Mouse (Mus musculus): ENCODE data around the gene Zfp945.
"Not testable (repeated sequence)": the region's sequence is repeated elsewhere in the genome, so short reads cannot be mapped to it uniquely, and the experiment has no call there.

Gene Zfp945

DNA sequence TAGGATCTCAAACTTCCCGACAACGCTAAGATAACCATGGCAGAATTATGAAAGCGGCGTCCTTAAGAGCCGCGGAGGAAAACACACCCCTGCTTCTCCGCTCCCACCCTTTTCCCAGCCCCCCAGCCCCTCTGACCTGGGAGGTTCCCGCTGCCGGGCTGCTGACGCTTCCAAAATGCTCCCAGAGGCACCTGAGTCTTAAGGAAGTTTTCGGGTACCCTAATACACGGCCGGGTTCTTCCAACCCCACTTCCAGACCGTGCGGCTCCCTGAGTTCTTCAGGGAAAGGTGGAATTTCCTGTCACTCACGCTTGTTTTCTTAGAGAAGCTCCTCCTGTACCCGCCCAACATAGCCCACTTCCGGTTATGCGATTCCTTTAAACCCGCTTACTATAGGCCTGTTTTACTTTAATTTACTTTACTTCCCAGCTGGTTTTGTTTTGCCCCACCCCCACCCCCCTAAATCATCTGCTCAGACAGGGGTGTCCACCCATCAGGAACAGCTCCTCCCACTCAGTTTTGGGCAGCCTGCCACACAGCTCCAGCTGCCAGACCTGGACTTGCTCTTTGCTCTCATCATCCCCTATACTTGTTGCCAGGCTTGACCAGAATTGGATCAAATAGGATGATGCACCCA lies at the start of gene Zfp945:
TSS of gene Zfp945 (minus strand) at position 290 of the 637 bp plus-strand sequence.
- peak; percentile 17 to 33 for DNase-seq (ENCODE audit: low spot score in 2 of 2)

DNA sequence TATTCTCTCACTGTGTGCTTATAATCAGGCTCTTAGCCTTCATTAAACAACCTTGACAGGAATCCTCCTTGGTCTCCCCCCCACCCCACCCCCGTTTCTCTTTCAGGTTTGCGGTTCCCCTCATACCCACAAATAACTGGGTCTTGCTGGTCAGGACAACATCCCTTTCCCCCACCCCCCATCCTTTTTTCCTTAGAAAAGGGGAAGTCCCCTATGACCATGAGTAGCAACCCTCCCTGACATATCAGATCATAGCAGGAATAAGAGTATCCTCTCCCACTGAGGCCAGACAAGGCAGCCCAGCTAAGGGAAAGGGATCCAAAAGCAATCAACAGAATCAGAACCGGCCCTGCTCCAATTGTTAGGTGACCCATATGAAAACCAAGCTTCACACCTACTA lies 21.4 kb upstream of the Zfp945 start:
- no peak for DNase-seq (ENCODE audit: low spot score in 2 of 2)

DNA sequence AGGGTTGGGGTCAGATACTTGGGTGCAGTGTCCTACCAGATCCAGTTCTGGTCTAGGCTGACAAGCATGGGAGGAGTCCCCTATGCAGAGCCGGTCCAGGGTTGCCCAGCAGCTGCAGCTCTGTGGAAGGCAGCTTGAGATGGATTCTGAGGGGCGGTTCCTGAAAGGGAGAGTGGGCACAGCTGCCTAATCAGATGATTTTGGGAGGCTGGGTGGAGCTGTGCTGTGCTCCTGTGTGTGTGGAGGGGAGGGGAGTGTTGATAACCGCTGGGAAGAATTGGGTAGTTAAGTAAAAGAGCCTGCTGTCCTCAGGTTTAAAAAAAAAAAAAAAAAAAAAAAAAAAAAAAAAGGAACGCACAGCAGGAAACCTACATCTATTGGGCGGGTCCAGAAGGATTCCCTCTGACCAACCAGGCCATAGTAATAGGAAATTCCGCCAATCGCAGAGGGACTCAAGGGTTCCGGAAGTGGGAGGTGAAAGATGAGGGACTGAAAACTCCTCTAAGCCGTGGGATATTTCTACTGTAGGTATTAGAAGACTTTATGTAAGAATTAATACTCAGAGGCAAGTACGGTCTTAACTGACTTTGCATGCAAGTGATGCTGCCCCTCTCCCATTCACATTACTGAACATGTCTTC lies 17.2 kb upstream of the Zfp945 start:
- DNase-seq (ENCODE audit: low spot score in 2 of 2): no peak

DNA sequence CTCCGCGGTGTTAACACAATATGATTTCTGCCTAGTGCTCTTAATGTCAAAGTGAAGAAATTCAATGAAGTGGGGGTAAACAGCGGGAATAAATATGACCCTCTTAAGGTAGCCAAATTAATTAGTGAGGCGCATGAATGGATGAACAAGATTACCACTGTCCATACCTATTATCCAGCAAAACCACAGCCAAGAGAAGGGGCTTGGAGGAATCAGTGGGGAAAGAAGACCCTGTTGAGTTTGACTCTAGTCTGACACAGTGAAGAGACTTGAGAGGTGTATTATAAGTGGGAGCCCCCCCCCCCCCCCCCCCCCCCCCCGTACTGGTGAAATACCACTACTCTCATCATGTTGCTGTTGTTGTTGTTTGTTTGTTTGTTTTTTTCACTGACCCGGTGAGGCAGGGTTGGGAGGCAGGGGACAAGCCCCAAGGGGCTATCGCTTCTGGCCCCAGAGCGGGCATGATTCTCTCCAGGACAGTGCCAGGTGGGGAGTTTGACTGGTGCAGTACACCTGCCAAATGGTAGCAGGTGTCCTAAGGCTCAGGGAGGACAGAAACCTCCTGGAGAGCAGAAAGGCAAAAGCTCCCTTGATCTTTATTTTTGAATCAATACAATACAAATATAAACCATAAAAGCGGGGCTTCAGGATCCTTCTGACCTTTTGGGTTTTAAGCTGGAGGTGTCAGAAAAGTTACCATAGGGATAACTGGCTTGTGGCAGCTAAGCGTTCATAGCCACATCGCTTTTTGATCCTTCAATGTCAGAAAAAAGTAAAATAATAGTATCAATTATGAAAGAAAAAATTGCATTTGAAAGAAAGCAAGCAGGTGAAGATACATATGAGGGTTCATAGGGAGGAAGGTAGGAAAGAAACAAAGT lies 10.7 kb upstream of the Zfp945 start:
- DNase-seq (ENCODE audit: low spot score in 2 of 2): no peak

DNA sequence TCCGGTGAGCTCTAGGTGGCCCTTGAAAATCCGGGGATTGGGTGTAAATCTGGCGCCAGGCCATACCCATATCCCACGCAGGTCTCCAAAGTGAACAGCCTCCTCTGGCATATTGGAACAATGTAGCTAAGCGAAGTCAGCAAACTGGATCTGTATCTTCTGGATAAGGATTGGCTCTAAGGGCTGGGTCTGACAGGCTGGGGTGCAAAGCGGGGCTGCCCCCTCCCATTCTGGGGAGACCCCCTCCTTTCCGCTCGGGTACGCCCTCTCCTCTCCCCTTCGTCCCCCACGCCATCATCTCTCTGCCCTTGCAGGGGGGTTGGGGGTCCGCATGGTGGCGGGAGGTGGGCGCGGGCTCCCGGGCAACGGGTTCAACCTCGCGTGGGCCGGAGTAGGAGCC lies 9.4 kb upstream of the Zfp945 start:
- DNase-seq (ENCODE audit: low spot score in 2 of 2): no peak

DNA sequence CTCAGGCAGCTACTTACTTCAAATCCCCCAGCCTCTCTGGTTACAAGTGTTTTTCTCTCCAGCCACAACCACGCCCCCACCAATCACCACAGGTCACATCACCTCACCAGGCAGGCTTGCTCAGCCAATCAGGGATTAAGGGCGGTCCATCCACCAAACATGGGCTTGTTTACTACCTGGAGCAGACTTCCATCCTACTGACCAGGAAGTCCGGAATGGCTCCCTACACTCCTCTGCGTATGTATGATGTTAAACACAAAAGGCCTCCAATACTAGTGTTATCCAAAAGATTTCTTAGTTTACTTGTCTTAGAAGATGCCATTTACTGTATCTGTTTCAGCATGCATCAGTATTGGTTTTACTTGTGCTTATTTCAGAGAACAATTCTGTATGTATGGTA lies 8.6 kb upstream of the Zfp945 start:
- not testable (repeated sequence) for DNase-seq (ENCODE audit: low spot score in 2 of 2)

DNA sequence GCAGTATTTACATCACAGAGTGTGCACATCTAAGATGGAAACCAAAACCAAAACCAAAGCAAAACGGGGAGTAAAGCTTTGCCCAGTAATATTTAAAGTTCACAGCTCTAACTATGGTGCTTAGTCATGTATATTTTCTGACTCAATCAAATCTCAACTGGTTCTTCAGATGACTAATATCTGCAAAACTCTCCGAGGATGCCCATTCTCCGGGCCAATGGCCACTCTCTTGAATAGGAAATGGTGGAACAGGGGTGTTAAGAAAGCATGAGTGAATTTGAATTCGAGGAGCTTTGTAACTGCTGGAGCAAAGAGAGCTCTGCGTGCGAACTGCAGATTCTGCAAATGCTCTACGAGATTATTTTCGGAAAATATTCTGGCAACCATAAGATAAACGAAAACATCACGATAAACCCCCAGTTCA lies 501 bp downstream of the Zfp945 start:
- DNase-seq (ENCODE audit: low spot score in 2 of 2): no peak

DNA sequence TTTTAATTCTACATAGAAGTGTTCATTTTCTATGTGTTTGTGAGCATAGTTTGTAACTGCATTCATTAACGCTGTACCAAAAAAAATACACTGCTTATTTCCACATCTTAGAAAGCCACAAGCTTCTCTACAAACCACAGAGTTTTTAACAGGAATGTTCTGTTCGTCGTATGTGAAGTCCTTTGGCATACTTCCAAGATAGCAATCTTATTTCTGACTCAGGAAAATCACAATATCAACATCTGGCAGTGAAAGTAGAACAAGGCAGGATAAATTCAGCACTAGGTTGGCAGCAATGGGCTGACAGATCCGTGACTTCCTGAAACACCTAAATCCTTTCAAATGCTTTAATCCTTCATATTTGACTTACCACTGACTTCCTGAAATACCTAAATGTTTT lies 45.8 kb downstream of the Zfp945 start:
- DNase-seq (ENCODE audit: low spot score in 2 of 2): no peak

DNA sequence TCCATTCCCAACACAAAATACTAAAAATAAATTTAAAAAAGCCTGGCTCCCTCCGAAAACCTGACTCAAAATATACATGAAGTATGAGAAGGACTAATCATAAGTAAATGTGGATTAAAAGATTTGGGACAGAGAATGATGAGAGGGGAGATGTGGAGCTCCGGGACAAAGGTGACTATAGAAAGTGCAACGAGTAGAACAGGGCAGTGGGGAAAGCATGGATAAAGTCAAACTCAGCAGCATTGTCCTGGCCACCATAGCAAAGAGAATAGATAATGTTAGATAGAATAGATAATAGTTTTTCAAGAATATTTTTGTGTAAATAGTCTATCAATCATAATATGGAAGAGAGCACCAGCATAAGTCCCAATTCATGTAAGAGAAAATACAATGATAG lies 48.7 kb downstream of the Zfp945 start:
- DNase-seq (ENCODE audit: low spot score in 2 of 2): no peak

DNA sequence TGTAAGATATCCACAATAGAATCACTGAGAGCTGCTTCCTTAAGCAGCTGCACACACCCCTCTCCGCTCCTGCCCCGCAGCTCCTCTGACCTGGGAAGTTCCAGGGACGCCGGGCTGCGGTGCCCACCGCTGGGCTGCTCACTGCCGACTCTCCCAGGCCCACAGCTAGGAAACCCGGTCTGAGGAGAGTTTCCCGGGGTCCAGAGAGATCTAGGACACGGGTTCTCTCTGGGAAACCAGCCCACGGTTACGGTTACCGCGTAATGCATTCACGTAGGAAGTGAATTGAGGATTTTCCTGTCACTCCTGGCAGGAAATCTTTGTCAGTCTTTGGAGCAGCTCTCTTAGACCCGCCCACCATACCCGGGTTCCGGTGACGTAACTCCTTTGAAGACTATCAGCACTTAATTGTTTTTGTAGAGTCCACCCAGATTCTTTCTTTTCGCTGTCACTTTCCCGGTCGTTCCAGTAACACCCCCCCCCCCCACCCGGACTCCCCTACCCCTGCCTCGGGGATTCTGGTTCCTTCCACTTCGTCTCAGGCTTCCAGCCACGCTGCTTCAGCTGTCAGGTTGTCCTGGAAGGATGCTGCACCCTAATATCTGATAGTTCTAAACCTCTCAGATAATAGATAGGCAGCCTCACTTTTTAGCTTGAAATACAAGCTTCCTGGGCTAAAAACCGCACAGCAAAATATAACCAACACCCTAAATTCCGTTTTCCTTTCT lies 49.3 kb downstream of the Zfp945 start:
- DNase-seq (ENCODE audit: low spot score in 2 of 2): peak in 1 of 2 experiments; percentile 9

DNA sequence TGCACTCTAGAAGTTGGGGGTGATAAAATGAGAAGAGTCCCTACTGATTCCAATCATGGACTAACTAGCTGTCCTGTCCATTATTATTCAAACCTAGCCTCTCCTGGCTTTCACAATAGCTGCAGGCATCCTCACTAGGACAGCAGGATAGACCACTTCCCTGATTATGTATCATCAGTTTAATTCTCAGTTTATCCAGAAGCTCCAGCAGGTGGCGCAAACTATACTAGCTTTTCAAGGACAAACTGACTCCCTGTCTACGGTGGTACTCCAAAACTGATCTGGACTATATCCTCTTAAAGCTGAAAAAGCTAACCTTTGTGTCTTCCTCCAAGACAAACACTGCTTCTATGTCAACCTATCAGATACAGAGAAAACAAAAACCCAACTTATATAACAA lies 67.2 kb downstream of the Zfp945 start:
- DNase-seq (ENCODE audit: low spot score in 2 of 2): peak in 1 of 2 experiments; percentile 6

Data from thymus, postnatal 10 days (tissue).